Mouse (Mus musculus) CH12.LX (cell line): ENCODE measurements around the gene Ybx1. TPM values are rescaled to one million over a fixed set of nuclear protein-coding genes. Genes with fewer than 3 reads are reported as not detected.
"Not testable (repeated sequence)": the region's sequence is repeated elsewhere in the genome, so short reads cannot be mapped to it uniquely, and the experiment has no call there.

ENCODE experiments used
- DNase-seq: peaks from one replicate; pipeline ENCODE4 v3.0.0-alpha.2; 2013; ENCODE audit errors: extremely low read depth
- H3K27ac ChIP-seq: 2 replicates; pipeline ENCODE4 v1.5.1; 2012; ENCODE audit warnings: low read depth, mild to moderate bottlenecking, control low read depth, moderate library complexity; ENCODE audit not compliant: insufficient read depth
- H3K27me3 ChIP-seq: replicated peaks from 2 replicates; pipeline ENCODE3; 2012; ENCODE audit warnings: inconsistent platforms
- H3K36me3 ChIP-seq, 2 experiments: replicated peaks in 1 of 2; 2 replicates each; pipeline versions ENCODE3 to v1.6.1; 2012; ENCODE audit warnings: inconsistent platforms in 1 of 2, low read length in 1 of 2, mild to moderate bottlenecking in 1 of 2, mixed read lengths in 1 of 2, moderate library complexity in 1 of 2; ENCODE audit not compliant: control insufficient read depth in 1 of 2, insufficient read depth in 1 of 2
- H3K4me1 ChIP-seq, 2 experiments: 2 replicates each; pipeline ENCODE4 v1.6.1; 2012; ENCODE audit warnings: inconsistent platforms in 1 of 2, moderate library complexity in 1 of 2; ENCODE audit not compliant: insufficient read depth in 2 of 2, control insufficient read depth in 1 of 2
- H3K4me2 ChIP-seq: 2 replicates; pipeline ENCODE4 v1.6.1; 2012; ENCODE audit warnings: low read depth, mild to moderate bottlenecking, control low read depth; ENCODE audit not compliant: poor library complexity, insufficient read depth, severe bottlenecking
- H3K4me3 ChIP-seq, 3 experiments: fragments of 150-350 bp in 1 of 3; sonication (generic) in 1 of 3; replicated peaks in 1 of 3; 2 replicates each; pipeline versions ENCODE3 to v1.5.1; 2011 to 2012; ENCODE audit warnings: low read depth in 2 of 3, low read length in 2 of 3, mild to moderate bottlenecking in 2 of 3, moderate library complexity in 2 of 3, control low read depth in 1 of 3, improper control_type of control experiment in 1 of 3, inconsistent platforms in 1 of 3, mixed read lengths in 1 of 3; ENCODE audit not compliant: poor library complexity in 1 of 3
- H3K79me2 ChIP-seq: replicated peaks from 2 replicates; pipeline ENCODE4 v1.6.1; 2012; ENCODE audit warnings: mild to moderate bottlenecking, moderate library complexity; ENCODE audit not compliant: control insufficient read depth, poor library complexity, insufficient read depth, severe bottlenecking; ENCODE audit errors: extremely low read depth
- H3K9ac ChIP-seq: 2 replicates; pipeline ENCODE4 v1.6.1; 2012; ENCODE audit warnings: low read depth, mild to moderate bottlenecking, control low read depth, moderate library complexity; ENCODE audit not compliant: insufficient read depth
- H3K9me3 ChIP-seq: replicated peaks from 2 replicates; pipeline ENCODE3; 2012; ENCODE audit warnings: low read length, inconsistent platforms, mixed read lengths
- CHD1 ChIP-seq: IDR thresholded peaks from 2 replicates; pipeline ENCODE4 v1.6.1; 2012; ENCODE audit warnings: low read depth, low read length, improper control_type of control experiment, inconsistent platforms
- GABPA ChIP-seq: IDR thresholded peaks from 2 replicates; pipeline ENCODE4 v1.6.1; 2012; ENCODE audit warnings: low read depth, low read length, improper control_type of control experiment, inconsistent platforms; ENCODE audit not compliant: insufficient replicate concordance
- HCFC1 ChIP-seq: IDR thresholded peaks from 2 replicates; pipeline ENCODE4 v1.6.1; 2012; ENCODE audit warnings: low read depth, mild to moderate bottlenecking, inconsistent platforms, low read length, improper control_type of control experiment
- POLR2AphosphoS2 ChIP-seq: IDR thresholded peaks from 2 replicates; pipeline ENCODE4 v1.6.1; 2011; ENCODE audit warnings: low read depth, low read length, improper control_type of control experiment
- RCOR1 ChIP-seq: conservative IDR thresholded peaks from 2 replicates; pipeline ENCODE4 v1.6.1; 2012; ENCODE audit warnings: low read depth, mild to moderate bottlenecking, inconsistent platforms, low read length, improper control_type of control experiment
- ZC3H11A ChIP-seq: IDR thresholded peaks from 2 replicates; pipeline ENCODE4 v1.6.1; 2012; ENCODE audit warnings: low read depth, mild to moderate bottlenecking, inconsistent platforms, low read length, improper control_type of control experiment
- ZKSCAN1 ChIP-seq: IDR thresholded peaks from 2 replicates; pipeline ENCODE4 v1.6.1; 2012; ENCODE audit warnings: low read depth, inconsistent platforms, low read length, improper control_type of control experiment, borderline replicate concordance
- dilution Hi-C: fragments of 300-500 bp; cut with MboI; formaldehyde crosslinking; loops from 2 replicates; pipeline ENCODE4 v1.14.3; 2020; ENCODE audit warnings: low sequenced_read_pairs; ENCODE audit not compliant: extremely low pct_unique_long_range_greater_than_20kb, extremely low pct_ligation_motif_present
- in situ Hi-C: fragments of 300-500 bp; cut with MboI; formaldehyde crosslinking; loops from 3 replicates; pipeline ENCODE4 v1.14.3; 2019; ENCODE audit warnings: low sequenced_read_pairs, low pct_ligation_motif_present, low pct_unique_long_range_greater_than_20kb, mixed read lengths
- polyA plus RNA-seq: library from polyadenylated mRNA; unstranded; fragments of >175 nt; gene quantifications from 2 replicates; pipeline ENCODE4 v1.2.1, GENCODE M21; 2012; ENCODE audit warnings: low read depth; ENCODE audit not compliant: insufficient read length
- total RNA-seq, 2 experiments: library from RNA; depleted of rRNA; stranded (reverse); fragments of 300-350 nt in 1 of 2; fragments of >200 nt in 1 of 2; gene quantifications; 2 replicates each; pipeline ENCODE4 v1.2.3; 2012 to 2014

Ybx1 gene
- total and polyA plus RNA-seq, 3 experiments, result 724 to 2,246 (median 901) TPM

DNA sequence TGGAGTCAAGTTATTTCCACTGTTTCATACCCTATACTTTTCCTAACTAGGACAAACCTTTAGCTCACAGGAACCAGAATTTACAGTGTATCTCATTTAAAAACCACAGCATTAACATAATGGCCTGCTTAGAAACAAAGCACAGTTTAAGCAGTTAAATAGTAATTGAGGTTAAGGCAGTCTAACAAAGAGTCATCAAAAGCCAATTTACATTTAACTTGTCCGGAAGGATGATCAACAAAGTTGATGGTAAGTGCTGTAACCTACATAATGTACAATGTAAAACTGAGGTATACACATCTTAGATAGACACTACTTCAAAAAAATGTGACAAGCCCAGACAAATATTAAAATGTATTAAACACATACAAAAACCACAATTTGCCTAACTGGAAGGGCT, 2.5 kb downstream of the Ybx1 start:
- H3K4me2 ChIP-seq, result peak overlapping the region; percentile 96
- peaks cover 17 to 55% of the 10 kb centered on the region in 2 experiments for H3K36me3 ChIP-seq
- no peak for DNase-seq
- in situ Hi-C loops, result no loop called here
- H3K4me3 ChIP-seq, result peak overlapping the region; percentile 83 to 95 (median 92)
- no peak overlapping the region for H3K27ac ChIP-seq
- TF ChIP-seq CHD1, result 0 out of 2 replicates have a peak, but pooled peaks have one; percentile 36
- TF ChIP-seq ZC3H11A, result no peak
- dilution Hi-C loops, result no loop called here
- peaks cover 6 to 51% of the 10 kb centered on the region in 2 experiments; a peak in 3 of 4 replicates for H3K4me1 ChIP-seq
- no peaks in the 10 kb centered on the region for H3K27me3 ChIP-seq
- H3K9me3 ChIP-seq, result no peaks in the 10 kb centered on the region
- H3K79me2 ChIP-seq, result peaks cover 71% of the 10 kb centered on the region
- peak overlapping the region; percentile 93 for H3K9ac ChIP-seq

DNA sequence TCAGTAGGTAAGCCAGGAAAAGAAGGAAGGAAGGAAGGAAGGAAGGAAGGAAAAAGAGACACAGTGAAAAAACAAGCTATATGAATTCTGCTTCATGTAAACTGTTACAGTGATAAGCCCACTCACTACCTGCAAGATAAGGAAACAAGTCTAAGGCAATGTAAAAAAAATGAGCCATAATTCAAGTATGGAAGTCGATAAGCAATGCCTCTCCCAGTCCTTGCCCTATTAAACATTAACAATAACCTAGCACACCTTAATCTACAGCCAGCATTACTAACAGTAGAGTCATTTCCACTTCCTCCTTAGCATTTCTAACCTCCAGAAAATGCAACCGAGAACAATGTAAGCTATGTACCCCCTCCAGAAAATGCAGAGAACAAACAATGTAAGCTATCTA, 9.1 kb downstream of the Ybx1 start:
- dilution Hi-C loops (no loop called here), in situ Hi-C loops (no loop called here)
- peaks cover 84% of the 10 kb centered on the region for H3K79me2 ChIP-seq
- H3K4me2 ChIP-seq, result no peak overlapping the region
- peaks cover 6 to 52% of the 10 kb centered on the region in 2 experiments; a peak in 3 of 4 replicates for H3K4me1 ChIP-seq
- no peak overlapping the region for H3K9ac ChIP-seq
- H3K27ac ChIP-seq, result no peak overlapping the region
- no peaks in the 10 kb centered on the region for H3K9me3 ChIP-seq
- TF ChIP-seq POLR2AphosphoS2 (peak; percentile 49), GABPA (no peak)
- TF ChIP-seq, all 38 proteins: peak for 1
- Histone ChIP-seq H3K4me3 (no peak overlapping the region), H3K36me3 (peaks cover 62 to 92% of the 10 kb centered on the region in 2 experiments), H3K27me3 (no peaks in the 10 kb centered on the region)
- no peak for DNase-seq

DNA sequence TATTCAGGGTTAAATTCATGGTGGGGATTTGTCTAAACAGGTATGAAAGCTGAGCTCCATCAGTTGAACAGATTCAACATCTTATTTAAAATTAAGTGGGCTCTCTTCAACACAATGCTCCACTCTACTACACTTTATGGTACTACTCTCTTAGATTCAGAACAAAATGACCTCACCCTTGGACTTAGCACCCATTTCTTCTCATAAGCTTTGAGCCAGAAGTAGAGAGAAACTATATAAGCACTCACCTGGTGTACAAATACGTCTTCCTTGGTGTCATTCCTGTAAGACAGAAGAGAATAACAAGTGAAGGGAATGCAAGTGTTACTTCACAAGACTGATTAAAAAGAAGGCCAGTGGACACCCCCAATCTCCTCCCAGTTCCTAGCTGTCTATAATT, 9.5 kb downstream of the Ybx1 start:
- peaks cover 80% of the 10 kb centered on the region for H3K79me2 ChIP-seq
- dilution Hi-C loops (no loop called here), in situ Hi-C loops (no loop called here)
- no peaks in the 10 kb centered on the region for H3K27me3 ChIP-seq
- no peak for DNase-seq
- no peak overlapping the region for H3K27ac ChIP-seq
- peaks cover 6 to 47% of the 10 kb centered on the region in 2 experiments; a peak in 3 of 4 replicates for H3K4me1 ChIP-seq
- no peak overlapping the region for H3K4me2 ChIP-seq
- TF ChIP-seq ZKSCAN1 (no peak), HCFC1 (no peak), RCOR1 (no peak)
- no peak overlapping the region for H3K9ac ChIP-seq
- H3K9me3 ChIP-seq, result no peaks in the 10 kb centered on the region
- H3K4me3 ChIP-seq, result no peak overlapping the region
- H3K36me3 ChIP-seq, result peaks cover 65 to 92% of the 10 kb centered on the region in 2 experiments

DNA sequence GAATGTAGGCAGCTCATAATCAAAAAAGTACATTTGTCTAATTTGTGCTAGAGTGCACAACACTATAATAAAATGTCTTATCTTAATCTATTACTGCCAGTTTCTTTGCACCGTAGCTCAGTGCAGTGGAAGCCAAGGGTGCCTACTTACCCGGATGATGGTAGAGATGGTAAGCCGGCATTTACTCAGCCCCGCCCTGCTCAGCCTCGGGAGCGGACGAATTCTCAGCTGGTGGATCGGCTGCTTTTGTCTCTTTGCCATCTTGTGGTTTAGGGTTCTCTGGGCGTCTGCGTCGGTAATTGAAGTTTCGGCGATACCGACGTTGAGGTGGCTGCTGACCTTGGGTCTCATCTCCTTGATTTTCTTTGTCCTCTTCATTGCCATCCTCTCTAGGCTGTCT, 15.6 kb downstream of the Ybx1 start:
- H3K4me3 ChIP-seq, DNase-seq, H3K9me3 ChIP-seq, H3K4me2 ChIP-seq, in situ Hi-C loops, H3K27ac ChIP-seq, H3K9ac ChIP-seq, H3K4me1 ChIP-seq, H3K27me3 ChIP-seq, dilution Hi-C loops: not testable (repeated sequence)
- H3K36me3 ChIP-seq, result peaks cover 83 to 92% of the 10 kb centered on the region in 2 experiments
- peaks cover 31% of the 10 kb centered on the region for H3K79me2 ChIP-seq
